Mouse (Mus musculus) liver, embryonic 16.5 days (tissue): ENCODE results near the gene Lsm6. TPM values are rescaled to one million over a fixed set of nuclear protein-coding genes. Genes with fewer than 3 reads are reported as not detected.
"Not testable (repeated sequence)": the region's sequence is repeated elsewhere in the genome, so short reads cannot be mapped to it uniquely, and the experiment has no call there.

Experiments
- ATAC-seq: fragments of 200-750 bp; cut with Nextera tagmentation; 2 replicates; pipeline ENCODE4 v1.8.0; 2017; ENCODE audit warnings: low read depth, mild to moderate bottlenecking, moderate number of reproducible peaks, moderate library complexity
- H3K27ac ChIP-seq: fragments of 300-500 bp; sonication (generic); 2 replicates; pipeline ENCODE4 v1.5.1; 2014; ENCODE audit warnings: mild to moderate bottlenecking, low read length
- H3K27me3 ChIP-seq: fragments of 300-500 bp; sonication (generic); 2 replicates; pipeline ENCODE4 v1.6.1; 2014; ENCODE audit warnings: low read depth, low read length, mixed read lengths; ENCODE audit not compliant: control insufficient read depth, insufficient read depth
- H3K36me3 ChIP-seq: fragments of 300-500 bp; sonication (generic); 2 replicates; pipeline ENCODE4 v1.6.1; 2014; ENCODE audit warnings: mild to moderate bottlenecking; ENCODE audit not compliant: control insufficient read depth, insufficient read depth
- H3K4me1 ChIP-seq: fragments of 300-500 bp; sonication (generic); 2 replicates; pipeline ENCODE4 v1.6.1; 2014; ENCODE audit warnings: low read depth, low read length, mixed read lengths; ENCODE audit not compliant: control insufficient read depth
- H3K4me2 ChIP-seq: fragments of 300-500 bp; sonication (generic); 2 replicates; pipeline ENCODE4 v1.6.1; 2014; ENCODE audit warnings: low read depth, low read length, mixed read lengths
- H3K4me3 ChIP-seq: fragments of 300-500 bp; sonication (generic); 2 replicates; pipeline ENCODE4 v1.5.1; 2014; ENCODE audit warnings: low read depth, mild to moderate bottlenecking, low read length
- H3K9ac ChIP-seq: fragments of 300-500 bp; sonication (generic); 2 replicates; pipeline ENCODE4 v1.6.1; 2014; ENCODE audit warnings: low read depth, low read length
- H3K9me3 ChIP-seq: fragments of 300-500 bp; sonication (generic); replicated peaks from 2 replicates; pipeline ENCODE4 v1.6.1; 2016; ENCODE audit warnings: low read length; ENCODE audit not compliant: control insufficient read depth
- WGBS: fragments of 180-500 bp; shearing (Covaris S2); extraction: QIAGEN DNeasy Blood & Tissue Kit; methylation state at CpG from one replicate; pipeline ENCODE4 v1.1.7; 2014; ENCODE audit not compliant: insufficient replicate concordance; 5-methylcytosine and 5-hydroxymethylcytosine counted together
- polyA plus RNA-seq: library from polyadenylated mRNA; unstranded; fragments of >200 nt; fragmentation: Nextera tagmentation; extraction: Ambion mirVana; gene quantifications from 2 replicates; pipeline ENCODE4 v1.2.1, GENCODE M21; 2015

Lsm6 gene
- polyA plus RNA-seq, 1 experiment from 2014 or later, result 85.2 TPM

GRCm38 (mm10) chr8:78838656-78839413, 17.9 kb upstream of the Lsm6 start:
- no peak for ATAC-seq
- Histone ChIP-seq H3K4me1 (no peaks in the 10 kb centered on the region), H3K27ac (no peak overlapping the region), H3K4me3 (no peak overlapping the region), H3K36me3 (no peaks in the 10 kb centered on the region), H3K27me3 (no peaks in the 10 kb centered on the region), H3K4me2 (no peak overlapping the region), H3K9ac (no peak overlapping the region), H3K9me3 (no peaks in the 10 kb centered on the region)
- WGBS, result 58% methylated on average over 7 of the region's 7 CpGs

- Histone ChIP-seq H3K36me3 (no peaks in the 10 kb centered on the region), H3K9me3 (no peaks in the 10 kb centered on the region), H3K27me3 (no peaks in the 10 kb centered on the region), H3K4me1 (no peaks in the 10 kb centered on the region), H3K27ac (no peak overlapping the region), H3K4me3 (no peak overlapping the region), H3K9ac (no peak overlapping the region), H3K4me2 (no peak overlapping the region)
- 93% methylated on average over 6 of the region's 6 CpGs for WGBS
- no peak for ATAC-seq
These were observed 15.2 kb upstream of the Lsm6 start for GRCm38 (mm10) chr8:78836091-78836490.

- 76% methylated on average over 11 of the region's 11 CpGs for WGBS
- Histone ChIP-seq H3K4me3 (no peak overlapping the region), H3K4me1 (no peaks in the 10 kb centered on the region), H3K36me3 (no peaks in the 10 kb centered on the region), H3K27ac (no peak overlapping the region), H3K4me2 (no peak overlapping the region), H3K9me3 (no peaks in the 10 kb centered on the region), H3K9ac (no peak overlapping the region), H3K27me3 (no peaks in the 10 kb centered on the region)
- ATAC-seq, result no peak
These were observed 7.5 kb upstream of the Lsm6 start for GRCm38 (mm10) chr8:78828414-78828813.

GRCm38 (mm10) chr8:78824515-78824914, 3.6 kb upstream of the Lsm6 start:
- no peak for ATAC-seq
- Histone ChIP-seq H3K4me2 (no peak overlapping the region), H3K27me3 (no peaks in the 10 kb centered on the region), H3K9me3 (no peaks in the 10 kb centered on the region), H3K36me3 (no peaks in the 10 kb centered on the region), H3K4me1 (peaks cover 3% of the 10 kb centered on the region; the same call in 1 of the 2 replicates), H3K27ac (no peak overlapping the region), H3K9ac (no peak overlapping the region), H3K4me3 (no peak overlapping the region)
- WGBS, result 71% methylated on average over 4 of the region's 4 CpGs

GRCm38 (mm10) chr8:78819973-78820372, 967 bp downstream of the Lsm6 start:
- not testable (repeated sequence) for ATAC-seq, H3K4me1 ChIP-seq, H3K27me3 ChIP-seq, H3K36me3 ChIP-seq, H3K9me3 ChIP-seq
- Histone ChIP-seq H3K27ac (peak overlapping the region; percentile 95), H3K9ac (peak overlapping the region; percentile 84), H3K4me3 (peak overlapping the region; percentile 89), H3K4me2 (peak overlapping the region; percentile 76)
- WGBS, result 10% methylated on average over 3 of the region's 3 CpGs

GRCm38 (mm10) chr8:78814743-78815142, 6.2 kb downstream of the Lsm6 start:
- Histone ChIP-seq H3K36me3 (peaks cover 2% of the 10 kb centered on the region; the same call in 1 of the 2 replicates), H3K27me3 (no peaks in the 10 kb centered on the region)
- 55% methylated on average over 2 of the region's 2 CpGs for WGBS

GRCm38 (mm10) chr8:78813021-78813420, 7.9 kb downstream of the Lsm6 start:
- Histone ChIP-seq H3K9ac (no peak overlapping the region), H3K9me3 (no peaks in the 10 kb centered on the region), H3K4me2 (no peak overlapping the region), H3K27me3 (no peaks in the 10 kb centered on the region), H3K4me1 (no peaks in the 10 kb centered on the region), H3K27ac (no peak overlapping the region), H3K36me3 (peaks cover 7% of the 10 kb centered on the region), H3K4me3 (peak overlapping the region; percentile 18)
- 73% methylated on average over 9 of the region's 9 CpGs for WGBS
- peak; percentile 76 for ATAC-seq

More at GRCm38 (mm10) chr8:78814743-78815142, 6.2 kb downstream of the Lsm6 start:
- Histone ChIP-seq H3K9me3 (no peaks in the 10 kb centered on the region), H3K4me2 (no peak overlapping the region), H3K27ac (no peak overlapping the region), H3K4me1 (no peaks in the 10 kb centered on the region; the same call in 1 of the 2 replicates), H3K4me3 (no peak overlapping the region), H3K9ac (no peak overlapping the region)
- no peak for ATAC-seq

GRCm38 (mm10) chr8:78812446-78812845, 8.5 kb downstream of the Lsm6 start:
- no peak overlapping the region for H3K9ac ChIP-seq
- 81% methylated on average over 9 of the region's 9 CpGs for WGBS
- ATAC-seq, result no peak
- H3K4me2 ChIP-seq, result peak overlapping the region; percentile 1; the same call in 1 of the 2 replicates
- no peaks in the 10 kb centered on the region for H3K4me1 ChIP-seq
- no peaks in the 10 kb centered on the region for H3K27me3 ChIP-seq
- peak overlapping the region; percentile 18 for H3K4me3 ChIP-seq
- H3K27ac ChIP-seq, result no peak overlapping the region
- H3K9me3 ChIP-seq, result no peaks in the 10 kb centered on the region
- peaks cover 11% of the 10 kb centered on the region for H3K36me3 ChIP-seq

GRCm38 (mm10) chr8:78811748-78812147, 9.2 kb downstream of the Lsm6 start:
- no peak overlapping the region for H3K27ac ChIP-seq
- peaks cover 15% of the 10 kb centered on the region for H3K36me3 ChIP-seq
- no peak for ATAC-seq
- 66% methylated on average over 7 of the region's 7 CpGs for WGBS
- H3K4me3 ChIP-seq, result no peak overlapping the region
- no peak overlapping the region for H3K4me2 ChIP-seq
- no peak overlapping the region for H3K9ac ChIP-seq
- no peaks in the 10 kb centered on the region for H3K27me3 ChIP-seq
- H3K4me1 ChIP-seq, result no peaks in the 10 kb centered on the region
- no peaks in the 10 kb centered on the region for H3K9me3 ChIP-seq
